Mouse (Mus musculus): ENCODE measurements around the gene Snx9.

Gene Snx9

GRCm38 (mm10) chr17:5878878-5879277 is 37.7 kb downstream of the Snx9 start:
- no peak for DNase-seq (ENCODE audit: low read depth, low spot score)

DNA sequence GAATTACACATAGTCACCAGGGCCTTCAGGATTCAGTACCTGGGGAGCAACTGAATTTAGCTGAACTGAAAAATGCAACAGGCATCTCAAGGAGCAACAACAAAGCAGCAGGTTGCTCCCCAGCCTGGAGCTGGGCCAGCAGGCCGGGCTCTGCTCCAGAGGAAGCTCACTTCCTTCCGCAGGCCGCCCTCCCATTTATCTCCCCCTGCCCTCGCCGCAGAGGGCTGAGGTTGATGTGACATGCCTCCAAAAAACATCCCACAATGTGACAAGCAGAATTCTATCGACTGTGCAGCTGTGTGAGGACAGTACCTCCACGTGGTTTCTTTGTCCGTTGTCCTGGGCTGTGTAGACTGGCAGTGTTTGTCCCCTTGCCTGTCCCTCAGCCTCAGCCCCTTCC is 44.3 kb downstream of the Snx9 start:
- no peak for DNase-seq (ENCODE audit: low read depth, low spot score)

- no peak for DNase-seq (ENCODE audit: low read depth, low spot score)
These were observed 45.2 kb downstream of the Snx9 start for GRCm38 (mm10) chr17:5886181-5886810.

DNA sequence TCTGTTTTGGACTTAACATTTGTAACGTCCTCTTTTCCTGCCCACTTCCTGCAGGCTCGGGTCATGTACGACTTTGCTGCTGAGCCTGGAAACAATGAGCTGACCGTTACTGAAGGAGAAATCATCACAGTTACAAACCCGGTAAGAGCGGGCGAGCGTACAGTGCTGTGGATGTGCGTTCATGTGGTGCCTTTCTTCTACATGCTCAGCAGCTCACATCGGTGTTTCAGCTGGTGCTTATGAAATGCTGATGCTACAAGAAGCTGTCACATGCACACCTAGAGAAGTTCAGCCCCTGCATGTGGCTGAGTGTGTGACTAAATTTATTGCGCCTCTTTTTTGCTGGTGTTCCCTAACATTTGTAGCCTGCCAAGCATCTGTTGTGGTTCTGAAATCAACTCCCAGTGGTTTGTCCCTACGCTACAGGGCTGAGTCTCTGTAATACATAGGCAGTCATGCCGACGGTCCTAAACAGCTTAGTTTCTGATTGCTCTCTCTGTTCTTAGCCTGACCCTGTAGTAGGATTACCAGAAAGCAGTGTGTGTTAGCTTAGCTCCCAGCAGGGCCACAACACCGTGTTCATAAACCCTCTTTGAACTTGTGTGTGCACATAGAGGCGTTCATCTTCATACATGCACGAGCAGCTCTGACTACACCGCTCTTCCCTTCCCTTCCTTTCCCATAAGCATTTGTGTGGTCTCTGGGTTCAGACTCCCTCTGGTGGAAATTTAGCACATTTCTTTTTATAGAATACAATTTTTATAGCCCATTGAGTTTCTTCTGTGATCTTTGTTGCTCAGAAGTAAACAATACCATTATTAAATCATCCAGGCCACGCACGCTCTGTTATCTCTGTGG is 46.0 kb downstream of the Snx9 start:
- DNase-seq (ENCODE audit: low read depth, low spot score), result peak; percentile 62

- DNase-seq (ENCODE audit: low read depth, low spot score), result peak; percentile 88
These were observed 49.3 kb downstream of the Snx9 start for GRCm38 (mm10) chr17:5890429-5890828.

- DNase-seq (ENCODE audit: low read depth, low spot score), result no peak
These were observed 51.0 kb downstream of the Snx9 start for GRCm38 (mm10) chr17:5891933-5892683.

DNA sequence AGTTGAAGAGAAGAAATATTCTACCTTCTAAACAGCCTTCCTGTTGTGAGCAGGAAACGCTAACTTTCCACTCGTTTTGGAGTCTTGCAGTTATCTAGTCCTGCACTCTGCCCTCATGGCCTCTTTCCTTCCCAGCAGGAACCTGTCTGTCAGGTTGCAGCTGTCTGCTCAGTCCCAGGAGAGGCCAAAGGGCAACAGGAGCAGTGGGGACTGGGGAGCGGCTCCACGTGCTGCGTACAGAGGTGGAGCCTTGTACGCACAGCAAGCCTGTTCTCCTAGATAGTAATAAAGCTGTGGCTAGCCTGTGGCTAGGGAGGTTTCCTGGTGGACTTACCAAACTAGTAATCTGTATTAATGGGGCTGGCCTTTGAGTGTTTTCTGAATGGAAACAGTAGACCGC is 52.0 kb downstream of the Snx9 start:
- DNase-seq (ENCODE audit: low read depth, low spot score), result peak; percentile 38

DNA sequence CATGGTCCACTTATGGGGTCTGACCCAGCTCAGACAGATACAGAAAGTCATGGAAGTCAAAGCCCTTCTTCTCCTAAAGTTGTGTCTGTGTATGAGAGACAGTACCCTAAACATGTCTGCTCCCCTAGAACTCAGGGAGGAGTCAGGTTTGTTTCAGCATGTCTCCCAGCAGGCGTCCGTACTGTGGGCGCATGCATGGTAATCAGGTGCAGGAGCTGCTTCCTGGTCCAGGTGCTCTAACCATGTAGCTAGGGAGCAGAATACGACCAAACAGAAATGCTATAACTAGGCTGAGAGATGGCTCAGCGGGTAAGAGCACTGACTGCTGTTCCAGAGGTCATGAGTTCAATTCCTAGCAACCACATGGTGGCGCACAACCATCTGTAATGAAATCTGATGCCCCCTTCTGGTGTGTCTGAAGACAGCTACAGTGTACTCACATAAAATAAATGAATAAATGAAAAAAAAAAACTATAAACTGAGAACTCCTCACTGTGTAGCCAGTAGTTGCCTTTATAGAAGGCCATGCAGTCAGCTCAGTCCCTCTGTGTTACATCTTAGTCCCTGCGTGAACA is 52.5 kb downstream of the Snx9 start:
- DNase-seq (ENCODE audit: low read depth, low spot score), result no peak

DNA sequence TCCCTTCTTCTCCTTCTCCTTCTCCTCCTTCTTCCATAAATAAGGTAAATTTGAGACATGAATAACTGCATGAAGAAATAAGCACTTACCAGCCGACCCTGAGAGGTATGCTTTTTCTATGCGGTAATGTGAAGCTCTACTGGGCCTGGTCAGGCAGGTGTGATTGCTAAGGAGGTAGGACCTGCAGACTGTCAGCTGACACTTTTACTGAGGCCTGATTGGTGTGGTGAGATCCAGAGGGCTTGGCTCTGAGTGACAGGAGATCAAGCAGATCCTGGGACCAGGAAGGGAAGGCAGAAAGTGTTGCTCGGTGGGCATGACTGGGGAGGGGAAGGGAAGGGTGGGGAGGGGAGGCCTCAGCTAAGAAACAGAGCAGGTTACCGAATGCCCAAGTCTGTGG is 54.9 kb downstream of the Snx9 start:
- peak; percentile 60 for DNase-seq (ENCODE audit: low read depth, low spot score)

DNA sequence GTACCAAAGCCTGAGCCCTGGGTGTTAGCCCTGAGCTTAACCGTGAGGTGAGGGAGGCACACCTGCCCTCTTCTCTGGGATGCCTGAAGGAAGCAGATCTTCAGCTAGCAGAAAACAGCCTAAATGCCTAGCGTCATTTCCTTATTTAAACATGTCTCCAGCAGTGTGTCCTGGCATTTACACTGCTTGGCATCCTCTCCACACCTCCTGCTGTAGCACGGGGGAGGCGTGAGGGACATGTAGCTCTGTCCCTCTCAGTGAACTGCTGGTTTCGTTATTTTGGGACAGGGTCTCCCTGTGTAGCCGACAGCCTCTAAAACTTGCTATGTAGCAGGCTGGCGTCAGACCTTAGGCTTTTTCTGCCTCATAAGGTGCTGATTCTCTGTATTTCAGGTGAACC is 55.5 kb downstream of the Snx9 start:
- no peak for DNase-seq (ENCODE audit: low read depth, low spot score)

DNA sequence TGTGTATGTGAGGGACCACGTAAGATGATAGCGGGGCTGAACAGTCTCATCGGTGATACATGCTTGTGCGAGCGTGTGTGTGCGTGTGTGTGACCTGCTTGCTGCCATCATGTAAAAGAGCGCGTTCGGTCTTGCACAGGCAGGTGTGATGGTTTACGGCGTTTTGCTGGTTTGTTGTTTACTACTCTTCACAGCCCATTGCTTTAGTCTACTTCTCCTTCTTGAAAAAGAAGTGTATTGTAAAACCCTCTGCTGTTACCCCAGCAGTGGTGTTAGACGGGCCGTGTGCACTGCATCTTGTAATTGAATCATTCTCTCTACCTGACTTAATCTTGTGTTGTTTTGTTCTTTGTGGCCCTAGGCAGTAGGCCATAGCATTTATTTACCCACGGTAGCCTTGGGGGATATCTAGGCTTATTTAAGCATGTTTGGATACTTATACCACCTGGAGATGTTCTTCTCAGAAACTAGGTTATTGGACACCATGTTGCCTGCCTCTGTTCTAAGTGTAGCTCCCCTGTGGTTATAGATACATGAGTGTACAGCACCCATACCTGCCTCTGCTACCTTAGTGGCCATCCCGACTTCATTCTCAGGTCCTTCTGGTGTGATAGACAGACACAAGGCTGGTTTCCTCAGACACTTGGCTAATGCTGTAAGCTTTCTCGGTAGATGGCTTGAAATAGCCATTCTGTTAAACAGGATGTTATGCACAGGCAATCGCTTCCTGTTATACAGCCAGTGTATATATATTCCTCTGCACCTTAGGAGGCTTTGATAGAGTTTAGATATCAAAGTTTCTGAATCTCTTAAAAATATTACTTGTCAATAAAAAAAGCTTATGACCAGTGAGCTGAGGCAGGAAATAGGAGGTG is 56.4 kb downstream of the Snx9 start:
- no peak for DNase-seq (ENCODE audit: low read depth, low spot score)

GRCm38 (mm10) chr17:5899251-5899650 is 58.1 kb downstream of the Snx9 start:
- no peak for DNase-seq (ENCODE audit: low read depth, low spot score)

GRCm38 (mm10) chr17:5901381-5901780 is 60.3 kb downstream of the Snx9 start:
- DNase-seq (ENCODE audit: low read depth, low spot score), result no peak

GRCm38 (mm10) chr17:5903630-5904301 is 62.6 kb downstream of the Snx9 start:
- DNase-seq (ENCODE audit: low read depth, low spot score), result no peak

DNA sequence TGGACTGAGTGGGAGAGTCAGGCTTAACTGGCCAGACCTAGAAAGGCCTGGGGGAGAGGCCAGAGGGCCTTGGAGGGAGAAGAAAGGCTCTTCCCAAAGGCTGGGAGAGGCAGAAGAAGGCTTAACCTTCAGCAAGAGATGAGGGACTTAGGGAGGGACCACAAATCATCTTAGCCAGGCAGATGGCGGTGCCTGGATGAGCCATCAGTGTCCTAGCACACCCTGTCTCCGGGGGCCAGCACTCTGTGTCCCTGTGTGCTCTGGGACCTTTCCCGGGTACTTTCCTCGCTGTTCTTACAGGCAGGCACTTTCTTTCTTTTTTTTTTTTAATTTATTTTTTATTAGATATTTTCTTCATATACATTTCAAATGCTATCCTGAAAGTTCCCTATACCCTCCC is 68.6 kb downstream of the Snx9 start:
- no peak for DNase-seq (ENCODE audit: low read depth, low spot score)

DNA sequence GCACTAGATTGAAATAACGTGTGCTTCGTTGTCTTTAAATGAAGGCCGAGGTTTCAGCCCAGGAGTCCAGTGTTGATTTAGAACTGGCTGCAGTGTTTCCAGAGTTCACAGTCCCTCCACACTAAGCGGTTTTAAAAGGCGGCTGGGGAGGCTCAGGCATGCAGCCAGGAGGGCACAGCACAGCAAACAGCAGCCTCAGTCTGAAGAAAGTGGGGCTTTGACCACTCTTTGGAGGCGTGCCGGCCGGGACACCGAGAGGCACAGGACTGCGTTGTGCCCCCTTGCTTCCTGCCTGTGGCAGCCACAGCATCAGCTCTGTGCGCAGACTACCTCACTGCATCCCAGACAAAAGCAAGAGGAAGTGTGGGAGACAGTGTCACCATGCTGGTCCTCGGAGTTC is 70.5 kb downstream of the Snx9 start:
- DNase-seq (ENCODE audit: low read depth, low spot score), result no peak

- no peak for DNase-seq (ENCODE audit: low read depth, low spot score)
These were observed 71.7 kb downstream of the Snx9 start for GRCm38 (mm10) chr17:5912797-5913196.

GRCm38 (mm10) chr17:5914217-5914616 is 73.1 kb downstream of the Snx9 start:
- DNase-seq (ENCODE audit: low read depth, low spot score), result no peak

DNA sequence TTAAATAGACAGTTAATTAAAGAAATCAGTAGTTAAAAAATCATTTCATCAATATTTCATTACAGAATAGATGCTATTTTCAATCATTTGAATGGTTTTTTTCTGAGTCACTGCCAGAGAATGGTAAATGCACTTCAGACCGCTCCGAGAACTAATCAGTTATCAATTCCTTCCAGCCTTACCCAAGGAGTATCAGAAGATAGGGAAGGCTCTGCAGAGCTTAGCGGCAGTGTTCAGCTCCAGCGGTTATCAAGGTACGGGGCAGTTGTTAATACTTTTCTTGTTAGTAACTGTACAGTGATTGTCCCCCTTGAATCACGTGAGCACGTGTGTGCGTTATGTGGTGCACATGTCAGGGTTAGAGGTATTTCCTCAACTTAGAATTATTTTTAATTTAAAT is 80.8 kb downstream of the Snx9 start:
- DNase-seq (ENCODE audit: low read depth, low spot score), result no peak

DNA sequence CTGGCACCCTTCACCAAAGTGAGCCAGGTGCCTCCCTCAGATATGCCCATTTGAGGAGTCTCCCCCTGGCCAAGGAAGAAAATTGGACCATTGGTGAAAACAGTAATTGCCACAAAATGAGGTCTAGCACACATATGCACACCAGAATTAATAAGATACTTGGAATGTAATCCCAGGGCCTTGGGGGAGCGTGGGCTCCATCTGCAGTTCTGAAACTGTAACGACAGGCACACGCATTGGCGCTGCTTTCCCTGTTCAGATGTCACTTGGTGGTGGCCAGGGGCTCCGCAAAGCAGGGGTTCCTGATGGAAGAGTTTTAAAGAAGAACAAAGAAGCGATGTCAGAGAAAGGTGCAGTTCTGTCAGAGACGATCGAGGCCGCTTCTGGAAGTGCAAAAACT is 82.2 kb downstream of the Snx9 start:
- peak; percentile 59 for DNase-seq (ENCODE audit: low read depth, low spot score)

GRCm38 (mm10) chr17:5924238-5924637 is 83.1 kb downstream of the Snx9 start:
- DNase-seq (ENCODE audit: low read depth, low spot score), result no peak
